Mouse (Mus musculus) cerebellum, adult 2 months (tissue): ENCODE data around the gene Olfr670. TPM values are rescaled to one million over a fixed set of nuclear protein-coding genes. Genes with fewer than 3 reads are reported as not detected.
"Not testable (repeated sequence)": the region's sequence is repeated elsewhere in the genome, so short reads cannot be mapped to it uniquely, and the experiment has no call there.

Experiments
- DNase-seq, 2 experiments: peaks; one replicate each; pipeline ENCODE4 v3.0.0; 2021
- H3K27ac ChIP-seq: fragments of 200-500 bp; 2 replicates; pipeline ENCODE4 v1.5.1; 2012; ENCODE audit warnings: low read length, control low read depth, inconsistent platforms; ENCODE audit not compliant: insufficient read depth
- H3K27me3 ChIP-seq: fragments of 200-500 bp; 2 replicates; pipeline ENCODE4 v1.6.1; 2012; ENCODE audit warnings: inconsistent platforms, mild to moderate bottlenecking, low read length, moderate library complexity; ENCODE audit not compliant: control insufficient read depth, insufficient read depth
- H3K4me1 ChIP-seq: fragments of 200-500 bp; 2 replicates; pipeline ENCODE4 v1.6.1; 2011; ENCODE audit warnings: low read length; ENCODE audit not compliant: control insufficient read depth, insufficient read depth
- H3K4me3 ChIP-seq: fragments of 200-500 bp; replicated peaks from 2 replicates; pipeline ENCODE3; 2011; ENCODE audit warnings: mild to moderate bottlenecking, low read depth, low read length, control low read depth; ENCODE audit not compliant: insufficient read depth
- CTCF ChIP-seq: fragments of 200-500 bp; IDR thresholded peaks from 2 replicates; pipeline ENCODE4 v1.5.1; 2011; ENCODE audit warnings: low read depth, mild to moderate bottlenecking, control low read depth, low read length, moderate library complexity, borderline replicate concordance; ENCODE audit not compliant: insufficient read depth
- POLR2A ChIP-seq: fragments of 200-500 bp; IDR thresholded peaks from 2 replicates; pipeline ENCODE4 v1.6.1; 2011; ENCODE audit warnings: low read length, control low read depth, borderline replicate concordance; ENCODE audit not compliant: insufficient read depth
- WGBS: fragments of 180-500 bp; shearing (Covaris S2); methylation state at CpG from one replicate; pipeline ENCODE4 v1.1.7; 2018; 5-methylcytosine and 5-hydroxymethylcytosine counted together
- polyA plus RNA-seq: library from polyadenylated mRNA; depleted of rRNA; stranded (reverse); fragments of >200 nt; gene quantifications from 2 replicates; pipeline ENCODE4 v1.2.3, GENCODE M21; 2012; rRNA removed

Gene Olfr670
- not detected in 2 replicates for polyA plus RNA-seq

DNA sequence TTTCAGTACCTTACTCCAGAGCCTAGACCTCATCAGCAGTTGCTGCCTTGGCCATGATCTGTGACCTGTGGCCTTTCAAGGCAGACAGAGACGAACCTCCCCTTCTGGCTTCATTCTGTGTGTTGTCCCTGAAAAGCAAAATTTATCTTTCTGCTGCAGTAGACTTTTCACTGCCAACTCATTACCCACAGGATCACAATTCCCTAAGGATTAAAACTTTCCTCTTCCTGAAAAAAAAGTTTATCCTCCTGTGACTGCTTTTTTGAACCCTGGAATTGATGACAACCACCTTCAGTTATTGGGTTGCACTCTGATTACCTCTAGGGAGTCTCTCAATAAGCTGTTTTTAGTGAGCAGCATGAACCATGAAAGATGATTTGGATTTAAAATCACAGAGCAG lies at the start of gene Olfr670:
Gene Olfr670 (minus strand): TSS at position 101 of the 400 bp plus-strand sequence.
- TF ChIP-seq POLR2A = no peak
- no peak for TF ChIP-seq CTCF
- no peak for DNase-seq
- Histone ChIP-seq H3K27ac (no peak within 1 kb of the TSS), H3K4me3 (no peak within 1 kb of the TSS), H3K27me3 (no peaks in the 10 kb centered on the region), H3K4me1 (no peaks in the 10 kb centered on the region)
- 55% methylated on average over 1 of the region's 1 CpGs for WGBS

DNA sequence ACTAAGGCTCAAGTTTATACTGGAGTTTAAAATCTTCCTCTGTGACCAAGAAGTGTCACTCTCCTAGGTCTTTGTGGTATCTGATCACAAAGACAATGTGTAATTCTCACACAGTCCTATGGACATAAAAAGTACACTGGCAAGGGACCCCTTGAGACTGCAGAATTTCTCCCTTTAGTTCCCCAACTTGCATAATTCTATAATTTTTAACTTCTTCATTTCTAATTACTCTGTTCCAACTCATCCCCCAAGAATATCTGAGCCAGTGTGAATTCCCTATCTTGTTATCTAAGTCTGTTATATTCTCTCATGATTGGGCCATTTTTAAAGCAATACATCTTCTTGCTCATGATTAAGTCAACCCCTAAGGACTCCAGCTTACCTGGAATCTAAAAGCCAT lies 39.5 kb upstream of the Olfr670 start, which contains the start of gene Olfr672:
Gene Olfr672 (minus strand): TSS at position 101 of the 400 bp plus-strand sequence.
- H3K27ac ChIP-seq = no peak within 1 kb of the TSS
- H3K27me3 ChIP-seq = no peaks in the 10 kb centered on the region
- TF ChIP-seq CTCF (no peak), POLR2A (no peak)
- no peaks in the 10 kb centered on the region for H3K4me1 ChIP-seq
- no peak for DNase-seq
- no peak within 1 kb of the TSS for H3K4me3 ChIP-seq

- no peak for TF ChIP-seq CTCF
- TF ChIP-seq POLR2A = no peak
- 70% methylated on average over 1 of the region's 1 CpGs for WGBS
Observed at GRCm38 (mm10) chr7:104979026-104979425, 16.6 kb upstream of the Olfr670 start, which contains the start of gene Olfr671. Gene Olfr671, minus strand, starts transcription at chr7:104979126.

DNA sequence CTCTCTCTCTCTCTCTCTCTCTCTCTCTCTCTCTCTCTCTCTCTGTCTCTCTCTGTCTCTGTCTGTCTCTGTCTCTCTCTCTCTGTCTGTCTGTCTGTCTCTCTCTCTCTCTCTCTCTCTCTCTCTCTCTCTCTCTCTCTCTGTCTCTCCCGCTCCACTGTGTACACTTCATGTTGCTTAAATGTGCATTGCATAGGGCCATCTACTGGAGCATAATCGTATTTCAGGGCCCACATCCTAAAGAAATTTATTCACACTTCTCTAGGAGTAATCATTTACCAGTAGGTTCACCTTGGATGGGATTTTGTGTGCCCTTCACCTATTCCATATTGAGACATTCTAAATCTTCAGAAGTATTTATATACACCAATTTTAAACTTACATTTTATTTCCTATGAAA lies 10.1 kb upstream of the Olfr670 start:
- H3K4me3 ChIP-seq, H3K4me1 ChIP-seq, H3K27ac ChIP-seq, DNase-seq, H3K27me3 ChIP-seq: not testable (repeated sequence)
- 59% methylated on average over 2 of the region's 2 CpGs for WGBS

More at GRCm38 (mm10) chr7:104979026-104979425, 16.6 kb upstream of the Olfr670 start, which contains the start of gene Olfr671:
- Histone ChIP-seq H3K4me3 (no peak within 1 kb of the TSS), H3K27me3 (no peaks in the 10 kb centered on the region), H3K4me1 (no peaks in the 10 kb centered on the region), H3K27ac (no peak within 1 kb of the TSS)
- DNase-seq = no peak

DNA sequence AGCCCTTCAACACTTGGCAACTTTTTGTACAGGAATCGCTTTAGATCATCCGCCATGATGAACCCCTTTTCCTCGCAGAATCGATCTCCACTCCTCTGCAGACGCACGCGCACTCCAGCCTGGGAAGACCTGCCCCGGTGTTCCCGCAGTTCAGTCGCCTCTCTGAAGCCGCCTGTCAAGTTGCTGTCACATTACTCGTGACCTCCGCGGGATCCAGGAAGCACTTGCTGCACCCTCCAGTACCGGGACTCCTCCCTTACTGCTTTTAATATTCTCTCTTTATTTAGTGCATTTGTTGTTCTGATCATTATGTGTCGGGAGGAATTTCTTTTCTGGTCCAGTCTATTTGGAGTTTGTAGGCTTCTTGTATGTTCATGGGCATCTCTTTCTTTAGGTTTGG lies 12.2 kb downstream of the Olfr670 start:
- not testable (repeated sequence) for H3K4me3 ChIP-seq, H3K27ac ChIP-seq, H3K4me1 ChIP-seq, H3K27me3 ChIP-seq, DNase-seq
- 93% methylated on average over 16 of the region's 16 CpGs for WGBS

- Histone ChIP-seq H3K27me3 (no peaks in the 10 kb centered on the region), H3K4me1 (no peaks in the 10 kb centered on the region), H3K27ac (no peak within 1 kb of the TSS), H3K4me3 (no peak within 1 kb of the TSS)
- TF ChIP-seq POLR2A (no peak), CTCF (no peak)
- no peak for DNase-seq
- WGBS = 91% methylated on average over 1 of the region's 1 CpGs
Observed at GRCm38 (mm10) chr7:104933940-104934339, 28.5 kb downstream of the Olfr670 start, which contains the start of gene Olfr669. Gene Olfr669, plus strand, starts transcription at chr7:104934240.

- Histone ChIP-seq H3K27me3 (no peaks in the 10 kb centered on the region), H3K4me1 (no peaks in the 10 kb centered on the region), H3K27ac (no peak within 1 kb of the TSS), H3K4me3 (no peak within 1 kb of the TSS)
- TF ChIP-seq POLR2A = no peak
- TF ChIP-seq CTCF = no peak
- no peak for DNase-seq
- 73% methylated on average over 1 of the region's 1 CpGs for WGBS
Observed at GRCm38 (mm10) chr7:104927957-104928356, 34.5 kb downstream of the Olfr670 start, which contains the start of gene Olfr668. Gene Olfr668, minus strand, starts transcription at chr7:104928057.

- H3K4me3 ChIP-seq = no peak within 1 kb of the TSS
- no peak within 1 kb of the TSS for H3K27ac ChIP-seq
- H3K27me3 ChIP-seq = no peaks in the 10 kb centered on the region
- H3K4me1 ChIP-seq = no peaks in the 10 kb centered on the region
- 76% methylated on average over 1 of the region's 1 CpGs for WGBS
- TF ChIP-seq POLR2A = no peak
- no peak for TF ChIP-seq CTCF
- DNase-seq = no peak
Observed at GRCm38 (mm10) chr7:104921382-104921781, 41.0 kb downstream of the Olfr670 start, which contains the start of gene Olfr667. Gene Olfr667, minus strand, starts transcription at chr7:104921482.

Other genes with a start within 250 kb of the Olfr670 start
- gene Usp17le, start 185.2 kb downstream of the Olfr670 start, polyA plus RNA-seq = not detected in 2 replicates
- gene Usp17lb, start 120.0 kb downstream of the Olfr670 start, polyA plus RNA-seq = not detected in 2 replicates
- not detected in 2 replicates for gene Usp17la, start 105.6 kb downstream of the Olfr670 start, polyA plus RNA-seq
- gene Olfr665, start 84.6 kb downstream of the Olfr670 start, polyA plus RNA-seq = not detected in 2 replicates
- not detected in 2 replicates for gene Olfr666, start 66.7 kb downstream of the Olfr670 start, polyA plus RNA-seq
- not detected in 2 replicates for gene Olfr667, start 41.1 kb downstream of the Olfr670 start, polyA plus RNA-seq
- gene Olfr668, start 34.6 kb downstream of the Olfr670 start, polyA plus RNA-seq = not detected in 2 replicates
- gene Olfr669, start 28.4 kb downstream of the Olfr670 start, polyA plus RNA-seq = not detected in 2 replicates
- not detected in 2 replicates for gene Olfr671, start 16.5 kb upstream of the Olfr670 start, polyA plus RNA-seq
- gene Olfr672, start 39.4 kb upstream of the Olfr670 start, polyA plus RNA-seq = not detected in 2 replicates
- gene Olfr675, start 65.8 kb upstream of the Olfr670 start, polyA plus RNA-seq = not detected in 2 replicates
- not detected in 2 replicates for gene Olfr676, start 70.1 kb upstream of the Olfr670 start, polyA plus RNA-seq
- gene Olfr677, start 88.8 kb upstream of the Olfr670 start, polyA plus RNA-seq = not detected in 2 replicates
- gene Olfr678, start 101.9 kb upstream of the Olfr670 start, polyA plus RNA-seq = not detected in 2 replicates
- gene Olfr679, start 118.6 kb upstream of the Olfr670 start, polyA plus RNA-seq = not detected in 2 replicates
- gene Olfr680-ps1, start 130.2 kb upstream of the Olfr670 start, polyA plus RNA-seq = not detected in 2 replicates
- not detected in 2 replicates for gene Olfr681, start 154.2 kb upstream of the Olfr670 start, polyA plus RNA-seq
- gene Olfr683, start 184.4 kb upstream of the Olfr670 start, polyA plus RNA-seq = not detected in 2 replicates
- not detected in 2 replicates for gene Olfr684, start 201.0 kb upstream of the Olfr670 start, polyA plus RNA-seq
- not detected in 2 replicates for gene Olfr685, start 223.4 kb upstream of the Olfr670 start, polyA plus RNA-seq
- not detected in 2 replicates for gene Olfr686, start 244.9 kb upstream of the Olfr670 start, polyA plus RNA-seq